Mouse (Mus musculus) megakaryocyte-erythroid progenitor cell, adult 5-6 weeks (primary cell): ENCODE data around the gene Slc29a3. TPM values are rescaled to one million over a fixed set of nuclear protein-coding genes. Genes with fewer than 3 reads are reported as not detected.

ENCODE experiments used
- ATAC-seq: replicated peaks from 2 replicates; pipeline ENCODE4 v1.8.0; 2016; ENCODE audit warnings: mild to moderate bottlenecking, inconsistent platforms; ENCODE audit not compliant: severe bottlenecking, poor library complexity, low FRiP score, low TSS enrichment
- total RNA-seq, 2 experiments: library from RNA; stranded (forward) in 1 of 2; stranded (reverse) in 1 of 2; fragments of 200-1000, 215-1000 nt in 1 of 2; fragments of >200 nt in 1 of 2; fragmentation: Nextera tagmentation in 1 of 2; gene quantifications; 2 replicates each; pipeline ENCODE4 v1.2.3; 2014 to 2017

Slc29a3 gene
- total RNA-seq, 2 experiments from 2014 or later, result 6.2 to 12.6 TPM

DNA sequence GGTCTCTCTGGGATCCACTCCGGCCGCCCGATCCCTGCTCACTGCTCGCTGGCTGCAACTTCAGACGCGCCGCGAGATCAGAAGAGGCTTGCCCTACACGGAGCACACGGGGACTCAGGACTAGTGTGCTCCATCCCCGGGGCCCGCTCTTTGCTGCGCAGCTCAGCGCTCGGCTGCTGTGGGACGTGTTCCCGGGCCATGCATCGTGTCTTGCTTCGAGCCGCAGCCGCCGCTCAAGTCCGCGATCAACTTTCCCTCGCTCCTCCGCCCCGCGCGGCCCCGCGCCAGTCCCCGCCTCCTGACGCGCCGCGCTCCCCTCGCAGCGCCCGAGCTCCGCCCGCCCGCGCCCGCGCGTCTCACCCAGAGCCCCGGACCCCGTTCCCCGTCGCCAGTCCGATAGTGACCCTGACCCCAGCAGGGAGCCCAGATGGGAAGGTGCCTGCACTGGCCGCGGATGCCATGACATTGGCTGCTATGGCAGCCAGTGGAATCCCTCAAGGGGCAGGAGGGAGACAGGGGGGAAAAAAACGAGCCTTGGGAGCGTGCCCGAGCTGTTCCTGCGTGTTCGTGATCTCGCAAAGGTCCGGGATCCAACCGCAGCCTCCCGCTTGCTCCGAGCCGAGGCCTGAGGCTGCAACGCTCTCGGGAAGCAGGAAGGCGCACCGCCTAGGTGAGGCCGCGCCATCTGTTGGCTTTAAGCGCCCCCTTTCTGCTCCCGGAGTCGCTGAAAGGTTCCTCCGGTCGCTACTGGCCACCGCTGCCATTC, 65.4 kb downstream of the Slc29a3 start:
- no peak for ATAC-seq

- ATAC-seq, result no peak
These were observed 66.0 kb downstream of the Slc29a3 start for GRCm38 (mm10) chr10:60686641-60686975.

GRCm38 (mm10) chr10:60685764-60686640, 66.6 kb downstream of the Slc29a3 start:
- no peak for ATAC-seq

DNA sequence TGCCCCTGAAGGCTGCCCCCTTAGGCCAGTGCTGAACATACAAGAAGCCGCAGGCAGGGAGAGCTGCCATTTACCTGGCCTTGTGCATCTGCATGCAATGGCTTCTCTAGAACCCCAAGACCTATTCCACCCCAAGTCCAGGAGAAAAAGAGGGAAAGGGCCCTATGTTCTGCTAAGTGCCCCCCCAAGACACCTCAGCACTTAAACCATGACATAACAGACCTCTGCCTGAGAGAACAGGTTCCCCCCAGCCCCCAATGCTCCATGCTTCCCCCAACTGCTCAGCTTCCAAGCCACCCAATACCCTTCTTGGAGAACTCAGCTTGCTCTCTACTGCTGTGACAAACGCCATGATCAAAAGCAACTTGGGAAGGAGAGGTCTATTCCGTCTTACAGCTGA, 73.7 kb downstream of the Slc29a3 start:
- ATAC-seq, result no peak

DNA sequence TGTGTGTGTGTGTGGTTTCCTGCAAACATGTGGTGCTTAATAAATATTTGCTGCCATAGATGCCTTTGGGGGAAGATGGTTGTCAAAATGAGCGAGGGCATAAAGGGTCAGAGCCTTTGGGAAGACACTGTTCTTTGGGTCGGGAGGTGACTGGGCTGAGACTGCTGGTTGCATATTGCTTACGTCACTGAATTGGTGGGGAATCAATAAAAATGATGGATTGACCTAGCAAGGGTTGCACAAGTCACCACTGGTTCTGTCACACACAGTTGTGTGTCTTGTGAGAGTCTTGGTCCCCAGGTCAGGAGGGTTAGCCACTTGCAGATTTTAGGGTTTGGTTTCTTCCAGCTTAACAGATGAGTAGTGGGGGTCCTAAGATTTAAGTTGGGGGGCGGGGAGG, 75.3 kb downstream of the Slc29a3 start:
- ATAC-seq, result no peak

DNA sequence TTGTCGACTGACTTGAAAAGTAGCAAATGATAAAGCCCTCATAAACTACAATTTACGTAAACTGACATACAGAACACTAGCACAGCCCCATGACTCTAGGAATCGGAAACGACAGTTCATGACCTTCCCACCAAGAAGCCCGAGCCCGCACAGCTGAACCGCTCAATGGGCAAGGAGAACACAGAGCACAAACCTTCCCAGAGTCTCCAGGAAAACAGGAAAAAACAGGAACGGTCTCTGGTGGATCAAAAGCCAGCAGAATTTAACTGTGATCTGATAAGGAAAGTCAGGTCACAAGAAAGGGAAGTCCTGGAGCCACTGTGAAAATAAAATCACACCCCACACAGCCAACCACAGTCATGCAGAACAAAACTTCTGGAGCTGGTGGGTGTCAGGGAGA, 82.4 kb downstream of the Slc29a3 start:
- ATAC-seq, result no peak

- no peak for ATAC-seq
These were observed 84.0 kb downstream of the Slc29a3 start for GRCm38 (mm10) chr10:60668591-60668990.

Other genes with a start within 250 kb of the Slc29a3 start
- gene Cdh23, start 56.3 kb downstream of the Slc29a3 start, total RNA-seq (2014; fragmentation: Nextera tagmentation), result not detected in 2 replicates
- gene Cdh23, start 56.3 kb downstream of the Slc29a3 start, total RNA-seq (2017), result not detected in 2 replicates
- not detected in 2 replicates for gene Unc5b, start 78.8 kb upstream of the Slc29a3 start, total RNA-seq (2014; fragmentation: Nextera tagmentation)
- gene Unc5b, start 78.8 kb upstream of the Slc29a3 start, total RNA-seq (2017), result not detected in 2 replicates